Mouse (Mus musculus): ENCODE data around the gene Sirt6.

Sirt6 gene

DNA sequence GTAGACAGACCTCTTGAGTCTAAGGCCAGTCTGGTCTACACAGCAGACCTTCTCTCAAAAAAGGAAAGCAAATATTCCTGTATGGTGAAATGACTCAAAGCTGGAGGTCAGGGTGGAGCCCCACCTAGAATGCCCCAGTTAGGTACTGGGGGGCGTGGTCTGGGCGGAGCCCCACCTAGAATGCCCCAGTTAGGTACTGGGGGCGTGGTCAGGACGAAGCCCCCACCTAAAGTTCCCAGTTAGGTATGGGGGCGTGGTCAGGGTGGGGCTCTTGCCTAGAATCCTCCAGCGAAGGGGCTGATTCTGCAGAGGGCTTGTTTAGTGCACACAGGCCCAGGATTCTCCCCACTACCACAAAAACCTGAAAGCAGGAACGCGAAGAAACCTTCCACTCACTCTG is 4.2 kb downstream of the Sirt6 start:
- peak; percentile 20 for DNase-seq

DNA sequence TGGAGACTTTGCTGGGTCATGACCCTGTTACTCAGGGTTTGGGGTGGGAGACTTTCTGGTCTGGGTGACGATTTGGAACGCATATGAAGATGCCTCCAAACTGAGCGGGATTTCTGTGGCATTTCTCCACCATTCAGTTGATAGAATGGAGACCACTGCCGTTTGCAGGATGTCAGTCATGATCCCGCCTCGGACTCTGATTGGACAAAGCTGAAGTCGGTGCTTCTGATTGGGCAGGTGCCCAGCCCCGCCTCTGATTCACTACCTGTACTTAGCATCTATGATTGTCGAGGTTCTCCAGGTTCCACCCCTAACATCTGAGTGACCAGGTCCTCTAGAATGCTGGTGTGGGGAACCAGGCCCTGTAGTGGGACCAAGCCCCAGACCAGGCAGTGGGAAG is 6.8 kb downstream of the Sirt6 start:
- peak; percentile 15 for DNase-seq

DNA sequence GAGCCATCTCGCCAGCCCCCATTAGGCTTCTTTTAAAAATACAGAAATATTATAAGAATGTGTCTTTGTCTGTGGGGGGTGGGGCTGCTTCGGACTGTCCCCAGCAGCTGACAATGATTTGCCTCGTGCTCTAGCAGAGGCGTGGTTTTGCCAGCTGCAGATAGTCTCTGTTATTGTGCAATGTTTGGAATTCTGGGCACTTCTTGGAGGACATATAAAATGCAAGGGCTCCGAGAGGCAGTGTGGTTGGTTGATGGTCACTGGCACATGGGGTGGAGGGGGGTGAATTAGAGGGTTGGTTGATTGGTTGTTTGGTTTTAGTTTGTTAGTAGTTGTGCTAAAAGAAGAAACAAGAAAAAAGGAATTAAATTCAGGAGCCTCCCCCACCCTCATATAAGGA is 7.6 kb downstream of the Sirt6 start:
- DNase-seq = no peak

DNA sequence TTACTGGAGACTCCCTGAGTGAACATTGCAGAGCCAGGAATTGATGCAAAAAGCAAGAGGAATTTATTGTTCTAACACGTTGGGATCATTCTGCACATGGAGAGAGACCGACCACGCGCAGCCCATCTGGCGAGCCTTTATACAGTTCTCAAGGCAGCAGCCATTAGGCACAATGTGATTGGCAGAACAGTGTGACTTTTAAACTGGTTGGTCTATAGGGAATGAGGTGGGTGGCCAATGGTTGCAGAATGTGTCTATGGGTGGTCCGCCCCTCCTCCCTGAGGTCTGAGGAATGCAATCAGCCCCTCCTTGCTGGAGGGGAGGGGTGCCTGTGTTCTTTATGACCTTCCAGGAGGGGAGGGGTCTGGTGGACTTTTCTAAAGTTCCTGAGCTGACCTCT is 12.1 kb downstream of the Sirt6 start:
- DNase-seq = no peak

DNA sequence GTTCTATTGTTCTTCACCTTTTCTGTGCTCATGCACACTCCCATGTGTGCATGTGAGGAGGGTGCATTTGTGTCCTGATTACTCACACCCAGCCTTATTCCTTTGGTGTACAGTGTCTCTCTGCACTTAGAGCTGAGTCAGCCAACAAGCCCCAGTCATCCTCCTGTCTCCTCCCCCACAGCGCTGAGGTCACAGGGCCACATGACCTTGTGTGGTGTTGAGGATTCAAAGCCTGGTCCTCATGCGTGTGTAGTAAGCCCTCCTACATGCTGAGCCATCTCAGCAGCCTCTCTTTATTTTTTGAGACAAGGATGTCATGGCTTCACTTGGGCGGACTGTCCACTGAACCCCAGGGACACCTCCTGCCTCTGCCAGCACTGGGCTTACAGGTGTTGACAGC is 14.8 kb downstream of the Sirt6 start:
- no peak for DNase-seq

DNA sequence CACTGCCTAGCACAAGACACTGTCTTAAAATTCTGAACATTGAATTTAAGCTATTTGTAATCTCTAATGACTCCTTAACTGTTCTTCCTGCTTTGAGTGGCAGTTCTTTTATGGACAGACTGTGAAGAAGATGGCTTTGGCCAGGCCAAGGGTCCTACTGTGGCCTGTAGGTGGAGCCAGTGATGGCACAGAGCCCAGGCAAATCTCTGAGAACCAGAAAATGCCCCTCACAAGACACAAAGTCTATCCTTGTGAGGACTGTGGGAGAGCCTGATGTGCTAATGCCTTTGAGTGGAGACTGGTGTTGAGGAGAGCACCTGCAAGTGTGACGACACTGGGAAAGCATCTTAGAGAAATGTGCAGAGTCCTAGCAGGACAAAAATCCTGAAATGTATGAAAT is 19.3 kb downstream of the Sirt6 start:
- DNase-seq = no peak

DNA sequence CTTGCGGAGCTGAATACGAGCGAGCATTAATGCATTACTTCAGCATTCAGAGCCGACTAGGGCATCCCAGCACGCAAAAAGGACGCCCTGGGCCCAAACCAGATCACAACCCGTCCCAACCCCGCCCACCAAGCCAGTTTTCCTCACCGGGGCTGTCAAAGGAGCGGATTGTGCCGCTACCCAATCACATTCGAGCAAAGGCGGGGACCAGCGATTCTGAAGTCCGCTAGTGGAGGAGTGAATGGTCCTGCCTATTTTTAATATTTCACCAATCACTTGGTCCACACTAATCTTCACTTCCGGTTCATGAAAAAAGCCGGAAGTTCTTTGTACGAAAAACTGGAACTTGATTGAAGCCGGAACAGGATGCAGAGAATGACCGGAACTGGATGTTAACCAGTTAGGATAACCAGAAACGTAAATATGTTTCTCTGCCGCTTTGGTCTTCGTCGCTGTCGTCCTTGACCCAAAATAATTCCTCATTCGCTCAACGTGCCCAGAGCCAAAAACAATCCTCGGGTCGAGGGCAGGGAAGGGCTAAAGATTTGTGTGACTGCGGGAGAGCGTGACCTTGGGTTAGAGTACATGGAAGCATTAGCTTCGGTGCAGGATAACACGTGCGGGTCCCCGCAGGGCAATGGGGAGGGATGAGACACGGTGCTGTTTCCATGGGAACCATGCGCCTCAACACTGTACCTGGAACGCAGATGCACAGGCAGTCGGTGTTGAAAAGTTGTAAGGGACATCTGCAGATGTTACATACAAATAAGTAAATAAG is 21.4 kb downstream of the Sirt6 start, which contains the start of gene BC025920:
TSS of gene BC025920 (plus strand) at position 297 of the 778 bp plus-strand sequence.
- DNase-seq = peak; percentile 98

DNA sequence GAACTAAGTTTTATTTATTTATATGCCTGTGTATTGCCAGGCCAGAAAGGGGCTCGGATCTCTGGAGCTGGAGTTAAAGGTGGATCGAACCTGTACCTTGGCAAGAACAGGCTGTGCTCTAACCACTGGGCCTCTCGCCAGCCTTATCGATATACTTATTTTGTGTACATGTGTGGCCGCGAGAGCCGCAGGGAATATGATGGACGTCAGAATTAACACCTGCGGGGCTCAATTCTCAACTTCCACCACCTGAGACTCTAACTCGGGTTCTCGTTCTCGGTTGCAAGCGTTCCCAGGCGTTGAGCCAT is 22.0 kb downstream of the Sirt6 start:
- DNase-seq = no peak

DNA sequence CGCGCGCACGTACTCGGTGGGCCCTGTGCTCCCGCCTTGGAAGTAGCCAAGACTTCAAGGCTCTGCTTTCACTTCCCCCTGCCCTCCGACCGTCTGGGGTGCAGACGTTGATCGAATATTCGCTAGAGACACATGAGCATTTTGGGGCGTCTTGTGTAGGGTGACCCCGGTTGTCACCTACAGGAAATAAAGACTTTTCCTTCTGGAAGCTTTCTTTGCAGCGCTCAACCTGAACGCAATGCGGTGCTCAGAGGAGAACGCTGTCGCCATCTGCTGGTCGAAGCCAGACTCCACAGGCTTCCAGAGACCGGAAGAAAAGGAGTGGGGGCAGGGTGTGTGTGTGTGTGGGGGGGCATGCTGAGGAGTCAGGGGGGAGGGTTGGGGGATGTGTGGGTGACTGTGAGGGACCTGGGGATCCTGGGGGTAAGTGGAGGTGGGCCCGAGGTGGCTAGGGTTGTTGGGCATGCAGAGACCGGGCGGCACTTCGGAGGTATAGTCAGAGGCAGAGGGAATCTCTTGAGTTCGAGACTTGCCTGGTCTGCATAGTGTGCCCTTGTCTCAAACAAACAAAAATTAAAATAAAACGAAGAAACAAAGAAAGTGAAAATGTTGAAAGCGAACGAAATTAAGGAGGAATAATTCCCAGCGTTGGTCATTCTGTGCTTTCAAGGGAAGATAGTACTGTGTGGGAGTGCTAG is 22.5 kb downstream of the Sirt6 start:
- DNase-seq = peak; percentile 88

DNA sequence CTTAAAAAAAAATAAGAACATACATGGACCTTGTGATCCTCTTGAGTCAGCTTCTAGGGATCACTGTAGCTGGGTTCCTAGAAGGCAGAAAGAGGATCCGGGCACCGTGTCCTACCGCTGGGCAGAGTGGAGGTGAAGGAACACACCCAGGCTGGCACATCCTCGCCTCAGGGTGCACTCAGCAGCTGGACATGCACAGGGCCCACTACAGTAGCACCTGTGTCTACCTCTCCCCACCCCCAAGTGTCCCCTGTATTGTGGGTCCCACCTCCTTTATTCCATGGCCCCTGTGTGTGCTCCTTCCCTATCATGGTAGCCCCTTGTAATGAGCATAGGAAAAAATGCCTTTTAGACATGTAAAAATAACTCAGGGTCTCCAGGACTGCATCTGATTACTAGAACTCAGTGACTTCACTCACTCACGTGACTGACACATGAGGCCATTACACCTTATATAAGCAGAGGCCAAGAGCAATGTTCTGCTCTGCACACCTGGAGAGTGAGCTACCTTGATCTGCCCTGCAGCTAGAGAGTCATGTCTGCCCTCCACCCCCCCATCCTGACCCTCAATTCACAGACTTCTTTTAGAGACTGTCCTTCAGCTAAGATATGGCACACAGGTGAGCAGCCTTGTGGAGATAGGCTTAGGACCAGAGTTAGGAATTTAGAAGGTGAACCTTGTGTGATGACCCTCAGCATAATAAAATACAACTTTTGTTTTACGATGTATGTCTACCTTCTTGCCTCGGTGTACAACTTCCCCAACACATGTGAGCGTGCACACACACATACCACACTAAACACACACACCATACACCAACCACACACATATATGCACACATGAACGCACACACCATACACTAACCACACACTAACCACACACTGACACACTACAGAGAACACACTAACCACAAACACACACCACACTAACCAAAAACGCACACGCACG is 23.3 kb downstream of the Sirt6 start:
- DNase-seq = peak; percentile 72

DNA sequence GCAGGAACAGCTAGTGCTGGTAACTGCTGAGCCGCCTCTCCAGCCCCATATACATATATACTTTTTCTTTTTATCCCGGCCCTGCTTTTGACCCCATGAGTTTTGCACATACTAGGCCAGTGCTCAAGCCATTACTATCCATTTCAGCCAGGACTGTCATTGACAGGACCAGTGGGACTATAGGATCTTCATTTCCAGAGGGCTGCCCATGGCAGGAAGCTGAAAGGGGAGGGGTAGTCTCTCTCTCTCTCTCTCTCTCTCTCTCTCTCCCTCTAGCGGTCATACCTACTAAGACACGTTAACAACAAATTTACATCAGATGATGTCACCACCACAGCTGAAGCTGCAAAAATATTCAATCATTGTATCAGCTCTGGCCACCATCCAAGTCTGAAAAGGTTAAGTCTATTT is 24.9 kb downstream of the Sirt6 start:
- DNase-seq = peak; percentile 74

DNA sequence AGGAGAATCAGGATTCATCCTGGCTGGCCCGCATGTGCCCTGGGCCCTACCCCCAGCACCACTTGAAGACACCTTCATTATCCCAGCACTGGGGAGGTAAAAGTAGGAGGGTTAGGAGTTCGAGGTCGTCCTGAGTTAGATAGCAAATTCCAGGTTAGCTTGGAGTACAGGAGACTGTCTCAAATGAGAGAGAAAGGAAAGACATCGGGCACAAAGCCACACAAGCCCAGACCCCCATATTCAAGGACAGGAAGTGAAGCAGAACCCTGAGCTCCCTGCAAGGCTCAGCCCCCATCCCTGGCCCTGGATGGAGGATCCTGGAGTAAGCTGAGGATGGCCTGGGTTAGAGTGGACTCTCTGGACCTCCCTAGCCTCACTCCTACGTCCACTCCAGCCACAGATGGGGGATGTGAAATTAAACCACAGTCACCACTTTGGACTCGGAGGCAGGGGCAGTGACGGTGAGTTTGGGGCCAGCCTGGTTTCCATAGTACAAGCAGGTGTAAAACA is 26.1 kb downstream of the Sirt6 start:
- DNase-seq = peak; percentile 65

DNA sequence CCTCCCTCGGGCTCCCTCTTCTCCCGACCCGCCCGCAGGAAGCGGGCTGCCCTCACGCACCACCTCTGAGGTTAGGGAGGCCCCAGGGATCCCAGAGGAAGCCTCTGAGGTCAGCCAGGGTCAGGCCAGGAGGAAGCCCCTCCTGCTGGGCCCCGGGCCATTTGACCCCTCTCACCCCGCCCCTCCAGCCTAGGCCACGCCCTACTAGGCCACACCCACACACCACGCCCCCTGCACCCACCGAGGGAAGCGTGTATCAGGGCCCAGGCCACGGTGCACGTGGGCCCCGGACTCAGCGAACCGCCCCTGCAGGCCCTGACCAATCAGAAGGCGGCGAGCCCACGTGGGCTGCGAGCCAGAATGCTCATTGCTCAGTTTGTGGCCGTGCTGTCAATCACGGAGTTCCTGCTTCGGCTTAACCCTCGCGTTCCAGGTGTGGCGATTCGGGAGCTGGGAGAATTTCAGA is 26.8 kb downstream of the Sirt6 start, which contains the start of gene Tle6:
TSS of gene Tle6 (minus strand) at position 336 of the 466 bp plus-strand sequence.
- peak; percentile 95 for DNase-seq

DNA sequence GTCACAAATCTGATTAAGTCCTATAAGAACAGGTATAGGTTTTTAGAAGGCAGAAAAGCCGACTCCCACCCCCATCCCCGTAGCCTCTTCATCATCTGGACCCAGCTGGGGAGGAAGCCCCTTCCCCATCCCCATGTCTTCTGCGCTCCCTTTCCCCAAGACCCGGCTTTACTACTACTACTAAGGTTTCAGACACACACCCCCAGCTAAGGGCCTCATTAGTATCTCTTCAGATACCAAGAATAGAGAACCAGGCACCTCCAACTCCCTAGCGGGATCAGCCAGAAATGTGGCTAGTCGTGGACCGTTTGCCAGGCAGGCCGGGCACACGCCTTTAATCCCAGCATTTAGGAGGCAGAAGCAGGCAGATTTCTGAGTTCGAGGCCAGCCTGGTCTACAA is 27.5 kb downstream of the Sirt6 start:
- peak; percentile 63 for DNase-seq

DNA sequence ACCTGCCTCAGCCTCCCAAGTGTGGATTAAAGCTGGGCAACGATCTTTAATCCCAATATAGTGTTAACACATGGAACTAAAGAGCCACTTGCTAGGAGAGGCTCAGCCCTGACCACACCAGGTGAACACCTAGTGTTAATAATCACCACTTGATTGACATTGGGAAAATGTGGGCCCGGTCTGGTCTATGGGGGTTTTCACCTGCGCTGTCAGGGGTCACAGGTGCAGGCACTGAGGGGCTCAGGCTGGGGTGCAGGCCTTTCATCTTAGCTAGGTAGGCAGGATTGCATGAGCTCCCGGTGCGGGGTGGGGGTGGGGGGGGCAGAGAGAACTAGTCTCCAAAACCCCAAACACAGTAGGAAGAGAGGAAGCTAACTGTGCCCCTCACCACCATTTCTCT is 28.0 kb downstream of the Sirt6 start:
- peak; percentile 55 for DNase-seq

DNA sequence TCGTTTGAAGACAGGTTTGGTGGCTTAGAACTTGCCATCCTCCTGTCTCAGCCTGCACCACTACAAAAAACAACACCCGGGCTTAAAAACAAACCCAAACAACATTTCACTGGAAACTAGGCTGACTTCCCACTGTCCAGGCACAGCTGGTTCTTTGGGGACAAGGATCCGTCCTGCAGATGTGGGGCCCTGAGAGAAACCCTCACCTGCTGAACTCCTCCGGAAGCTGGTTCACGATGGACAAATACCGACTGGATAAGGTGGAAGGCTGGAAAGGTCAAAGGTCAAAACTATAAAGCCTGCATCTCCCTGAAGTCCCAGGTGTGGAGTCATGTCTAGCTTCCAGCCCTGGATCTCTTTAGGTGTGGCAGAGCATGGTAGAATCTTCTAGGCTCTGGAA is 28.7 kb downstream of the Sirt6 start:
- peak; percentile 37 for DNase-seq

DNA sequence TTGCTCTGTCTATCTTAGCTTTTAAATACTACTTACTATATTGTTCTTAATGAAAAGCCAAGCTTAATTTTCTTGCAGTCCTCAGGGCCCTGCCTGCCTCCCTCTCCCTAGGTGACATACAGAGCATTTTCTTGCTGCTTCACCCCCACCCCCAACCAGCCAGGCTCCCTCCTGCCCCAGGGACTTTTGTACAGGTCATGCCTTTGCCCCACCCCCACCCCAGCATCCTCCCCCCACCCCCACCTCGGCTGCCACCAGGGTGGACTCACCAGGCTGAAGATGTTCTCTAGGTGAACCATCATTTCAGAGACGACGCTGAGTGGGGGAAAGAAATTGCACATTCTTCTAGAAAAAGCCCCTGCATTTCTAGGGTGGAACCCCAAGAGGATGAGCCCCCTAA is 29.3 kb downstream of the Sirt6 start:
- DNase-seq = no peak

DNA sequence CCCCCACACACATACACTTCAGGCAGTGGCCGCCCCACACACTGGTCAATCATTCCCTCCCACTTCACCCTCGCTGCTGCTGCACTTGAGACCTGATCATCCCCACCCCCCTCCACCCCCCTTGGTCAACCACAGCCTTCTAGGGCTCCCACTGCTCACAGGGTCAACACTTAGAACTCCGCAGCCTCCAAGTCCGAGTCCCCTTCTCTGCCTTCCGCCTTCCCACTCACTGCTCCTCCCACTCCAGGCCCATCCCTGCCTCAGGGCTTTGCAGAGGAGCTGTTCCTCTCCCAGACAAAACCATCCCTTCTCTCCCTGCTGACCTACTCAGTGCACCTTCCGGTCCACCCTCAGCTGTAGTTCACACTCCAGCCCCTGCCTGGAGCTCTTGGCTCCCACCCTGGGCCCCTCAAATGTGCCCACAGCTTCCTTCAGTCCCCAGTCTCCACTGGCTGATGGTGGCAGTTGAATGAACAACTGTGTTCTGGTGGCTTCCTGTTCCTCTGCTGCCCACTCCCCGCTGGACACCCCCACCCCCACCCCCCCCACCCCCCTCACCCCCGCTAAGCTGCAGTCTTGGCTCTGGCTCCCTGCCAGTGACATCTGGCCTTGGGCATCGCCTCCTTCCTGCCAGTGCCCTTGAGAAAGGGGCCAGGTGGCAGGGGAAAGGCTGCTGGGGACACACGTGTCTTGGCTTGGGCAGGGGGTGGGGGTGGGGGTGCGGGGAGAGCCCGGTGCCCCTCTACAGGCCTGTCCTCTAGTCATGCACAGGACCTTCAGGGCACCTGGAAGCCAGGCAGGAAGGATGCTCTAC is 30.3 kb downstream of the Sirt6 start:
- peak; percentile 47 for DNase-seq

DNA sequence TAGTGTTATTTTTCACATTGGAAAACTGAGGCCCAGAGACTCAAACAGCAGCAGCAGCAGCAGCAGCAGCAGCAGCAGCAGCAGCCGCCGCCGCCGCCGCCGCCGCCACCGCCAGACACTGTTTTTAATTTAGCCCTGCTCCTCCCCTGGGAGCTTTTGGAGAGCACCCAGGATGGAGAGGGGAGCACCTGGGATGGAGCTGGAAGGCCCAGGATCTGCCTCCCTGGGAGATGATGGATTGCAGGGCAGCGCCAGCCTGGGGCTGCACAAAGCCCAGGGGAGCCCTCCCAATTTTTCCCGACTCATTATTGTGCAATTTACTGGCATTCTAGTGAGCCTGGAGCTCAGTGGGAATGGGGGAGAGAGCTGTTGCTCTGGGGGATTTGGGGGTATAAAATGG is 31.0 kb downstream of the Sirt6 start:
- peak; percentile 41 for DNase-seq

DNA sequence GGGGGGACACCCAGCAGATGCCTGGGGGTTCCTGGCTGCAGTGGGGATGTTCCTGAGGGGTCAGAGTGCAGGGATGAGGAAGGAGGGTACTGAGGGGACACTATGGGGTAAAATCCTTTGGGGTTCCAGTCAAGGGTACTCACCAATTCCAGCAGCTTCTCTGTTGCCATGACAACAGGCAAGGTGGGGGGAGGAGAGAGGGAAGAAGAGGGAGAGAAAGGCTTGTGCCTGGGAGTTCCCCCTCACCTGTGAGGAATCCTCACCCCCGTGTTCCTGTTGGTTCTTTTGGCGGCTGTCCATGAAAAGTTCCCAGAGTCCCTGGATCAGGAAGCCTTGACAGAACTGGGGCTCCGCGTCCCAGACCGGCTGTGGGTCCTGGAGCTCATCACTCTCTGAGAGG is 32.0 kb downstream of the Sirt6 start:
- peak; percentile 62 for DNase-seq

DNA sequence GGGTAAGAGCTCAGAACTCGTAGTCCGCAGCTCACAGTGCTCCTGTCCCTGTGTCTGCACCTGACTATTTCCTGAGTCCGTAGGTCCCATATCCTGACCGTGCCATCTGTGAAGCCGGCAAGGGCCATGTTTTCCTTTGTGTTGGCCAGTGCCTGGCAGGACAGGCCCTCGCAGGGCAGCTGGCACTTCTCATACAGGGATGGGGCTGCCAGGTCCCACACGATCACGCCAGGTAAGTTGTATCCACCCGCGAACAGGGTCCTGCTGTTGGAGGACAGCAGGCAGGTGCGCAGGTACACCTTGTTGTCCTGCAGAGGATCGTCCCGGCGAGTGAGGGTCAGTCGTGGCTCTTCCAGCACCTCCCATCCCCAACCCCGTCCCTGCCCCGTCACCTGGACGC is 33.7 kb downstream of the Sirt6 start:
- DNase-seq = peak; percentile 85

DNA sequence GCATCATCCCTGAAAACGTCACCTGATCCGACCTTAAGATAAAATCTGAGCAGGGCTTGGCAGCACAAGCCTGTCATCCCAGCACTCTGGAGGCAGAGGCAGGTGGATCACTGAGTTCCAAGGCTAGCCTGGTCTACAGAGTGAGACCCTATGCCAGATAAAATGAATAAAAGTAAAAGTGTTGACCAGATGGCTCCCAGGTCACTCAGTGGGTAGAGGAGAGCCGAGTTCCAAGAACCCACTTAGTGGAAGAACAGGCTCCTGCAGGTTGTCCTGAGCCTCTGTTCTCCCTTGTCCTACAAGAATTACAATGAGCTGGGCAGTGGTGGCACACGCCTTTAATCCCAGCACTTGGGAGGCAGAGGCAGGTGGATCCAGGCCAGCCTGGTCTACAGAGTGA is 34.4 kb downstream of the Sirt6 start:
- DNase-seq = peak; percentile 50

Data from cerebellum, adult 9-11 months (tissue).